Mouse (Mus musculus) right cerebral cortex, adult 18-20 months (tissue): ENCODE measurements around the gene Bex1.
"Not testable (repeated sequence)": the region's sequence is repeated elsewhere in the genome, so short reads cannot be mapped to it uniquely, and the experiment has no call there.

ENCODE experiments used
- DNase-seq: peaks from one replicate; pipeline ENCODE4 v3.0.0; 2022; ENCODE audit warnings: mixed read lengths

Bex1 gene

GRCm38 (mm10) chrX:136214729-136215677 is at the start of gene Bex1, which contains the start of gene Tceal7:
TSS of gene Bex1 (minus strand) at chrX:136215513.
TSS of gene Tceal7 (plus strand) at chrX:136214779.
- not testable (repeated sequence) for DNase-seq

DNA sequence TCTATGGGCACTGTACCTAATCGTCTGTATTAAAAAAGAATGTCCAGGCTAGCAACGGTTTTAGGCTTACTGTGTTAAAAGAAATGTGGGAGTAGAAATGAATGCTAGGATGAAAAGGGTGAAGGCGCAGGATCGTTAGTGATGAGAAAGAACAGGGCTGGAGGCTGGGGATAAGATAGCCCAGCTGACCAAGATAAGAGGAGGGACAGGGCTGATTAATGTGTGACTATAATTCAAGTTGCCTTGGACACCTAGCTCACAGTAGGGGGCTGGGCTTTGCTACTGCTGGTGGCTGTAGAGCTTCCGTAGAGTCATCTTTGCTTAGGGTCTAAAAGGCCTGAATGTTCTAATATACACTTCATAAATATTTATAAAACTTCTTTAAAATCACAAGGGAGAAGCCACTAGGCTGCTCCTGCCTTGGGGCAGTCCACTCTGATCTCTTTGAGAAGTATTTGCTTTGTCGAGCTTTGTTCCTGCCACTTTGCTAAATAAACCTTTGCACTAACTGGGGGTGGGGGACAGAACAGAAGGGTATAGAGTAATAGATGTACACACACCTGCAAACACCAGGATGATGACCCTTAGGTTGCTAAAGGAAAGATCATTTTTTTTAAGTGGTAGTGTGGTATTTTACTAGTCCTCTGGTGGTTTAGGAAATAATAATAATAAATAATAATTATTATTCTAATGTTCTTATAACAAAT is 36.9 kb upstream of the Bex1 start:
- no peak for DNase-seq

DNA sequence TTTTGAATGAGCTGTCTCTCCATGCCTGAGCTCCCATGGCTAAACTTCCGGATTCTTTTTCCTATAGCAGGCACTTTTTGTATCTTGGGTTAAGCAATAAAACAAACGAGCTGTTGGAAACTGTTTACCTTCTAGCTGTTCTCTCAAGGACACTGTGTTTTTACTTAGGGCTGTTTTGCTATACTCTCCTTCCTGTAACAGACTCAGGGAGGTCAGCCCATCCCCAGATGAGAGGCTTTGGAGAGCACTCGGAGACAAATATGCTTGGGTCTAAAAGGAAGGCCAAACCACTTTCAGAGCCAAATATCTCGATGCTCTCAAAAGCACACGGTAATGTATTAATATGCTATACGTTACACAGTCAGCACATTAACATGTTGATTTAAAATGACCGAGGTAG is 34.4 kb upstream of the Bex1 start:
- DNase-seq = no peak

DNA sequence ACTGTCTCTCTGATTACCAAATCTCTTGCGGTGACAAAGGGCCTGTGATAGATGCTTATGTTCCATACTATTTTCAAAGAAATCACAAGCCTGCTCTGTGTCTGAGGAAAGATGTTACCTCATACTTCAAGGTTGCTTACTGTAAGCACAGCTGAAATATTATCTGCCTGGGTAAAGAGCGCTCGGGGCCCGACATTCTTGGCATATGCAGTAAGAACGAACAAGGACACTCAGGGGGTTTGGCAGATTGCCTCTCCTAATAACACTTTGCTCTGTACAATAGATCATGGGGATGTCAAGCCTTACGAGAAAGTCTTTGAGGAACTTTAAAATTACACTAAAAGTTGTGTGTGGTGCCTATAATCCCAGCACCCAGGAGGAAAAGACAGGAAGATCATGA is 33.5 kb upstream of the Bex1 start:
- no peak for DNase-seq

- DNase-seq = no peak
These were observed 30.3 kb upstream of the Bex1 start for GRCm38 (mm10) chrX:136245521-136246071.

DNA sequence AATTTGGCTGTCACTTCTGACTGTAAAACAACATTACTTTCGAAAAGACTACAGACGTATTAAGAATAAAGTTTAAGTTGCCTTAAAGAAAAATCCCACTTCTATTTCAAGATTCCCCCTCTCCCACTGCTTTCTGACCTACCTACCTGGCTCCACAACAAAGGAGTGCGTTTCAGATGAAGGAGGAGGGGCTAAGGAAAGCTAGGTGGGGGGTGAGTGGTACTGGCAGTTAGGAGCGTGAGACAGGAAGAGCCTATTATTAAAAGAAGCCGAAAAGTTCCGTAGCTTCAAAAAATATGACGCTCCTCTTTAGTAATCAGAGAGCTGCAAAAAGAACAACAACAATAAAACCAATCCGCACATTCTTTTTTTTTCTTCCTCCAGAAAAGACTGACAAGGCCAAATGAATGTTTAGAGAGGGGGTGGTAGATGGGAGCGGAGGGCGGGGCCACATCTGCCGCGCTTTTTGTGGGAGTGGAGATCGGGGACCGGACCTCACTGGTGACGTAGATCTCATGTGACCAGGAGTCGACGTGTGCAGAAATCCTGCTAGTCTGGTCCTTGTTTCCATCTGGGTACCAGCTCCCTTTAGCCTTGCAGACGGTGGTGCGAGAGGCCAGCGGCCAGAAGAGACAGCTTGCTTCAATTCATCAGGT is 29.4 kb upstream of the Bex1 start, which contains the start of gene Tceal9:
Gene Tceal9 (plus strand): TSS at position 506 of the 656 bp plus-strand sequence.
- DNase-seq = peak; percentile 78

GRCm38 (mm10) chrX:136243181-136243580 is 27.9 kb upstream of the Bex1 start:
- DNase-seq = no peak

DNA sequence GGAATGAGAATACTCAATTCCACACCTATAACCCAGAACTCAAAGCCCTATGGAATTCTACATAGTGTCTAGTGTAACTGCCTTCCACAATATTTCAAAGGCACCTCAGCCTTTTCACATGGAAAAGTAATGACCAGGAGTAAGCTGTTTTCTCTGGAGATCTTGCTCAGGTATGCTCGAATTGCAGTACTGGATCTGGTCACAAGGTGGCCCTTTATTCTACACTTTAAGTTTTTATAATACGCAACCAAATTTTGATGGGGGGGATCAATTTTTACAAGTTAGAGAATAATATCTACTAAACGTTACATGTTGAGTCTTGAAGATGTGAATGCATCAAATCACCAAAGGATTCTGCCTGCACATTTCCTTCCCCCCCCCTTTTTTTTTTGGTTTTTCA is 22.8 kb upstream of the Bex1 start:
- DNase-seq = peak; percentile 7

DNA sequence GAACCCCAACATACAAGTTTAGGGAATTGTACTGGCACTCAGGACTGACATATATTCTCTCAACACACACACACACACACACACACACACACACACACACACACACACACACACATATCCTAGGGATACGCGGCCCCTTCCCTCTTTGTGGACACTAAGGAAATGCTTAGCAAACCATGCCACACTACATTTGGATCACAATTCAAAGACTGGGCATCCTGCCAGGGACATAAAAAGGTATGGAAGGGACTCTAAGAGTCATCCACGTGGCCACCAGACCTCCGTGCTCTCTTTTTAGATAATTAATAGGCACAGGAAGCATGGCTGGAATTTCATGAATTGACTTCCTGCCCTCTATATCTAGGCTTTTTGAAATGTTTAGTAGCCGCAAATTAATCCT is 12.5 kb upstream of the Bex1 start:
- DNase-seq = no peak

DNA sequence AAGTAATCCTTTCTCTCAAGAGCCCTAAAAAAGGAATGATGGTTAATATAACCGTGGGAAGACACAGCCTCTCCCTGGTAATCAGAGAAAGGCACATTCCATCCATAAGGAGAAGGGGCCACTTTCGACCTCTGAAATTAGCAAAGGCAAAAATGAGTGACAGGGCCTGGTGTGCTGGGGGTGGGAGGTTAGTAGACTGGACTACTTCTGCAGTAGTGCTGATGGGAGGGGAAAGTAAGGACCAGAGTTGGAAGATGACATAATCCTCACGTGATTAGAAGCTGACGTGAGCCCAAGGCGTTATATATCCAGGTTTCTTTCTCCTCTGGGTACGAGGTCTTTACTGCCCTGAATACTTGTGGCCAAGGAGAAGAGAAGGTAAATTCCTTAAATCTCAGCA is 8.4 kb upstream of the Bex1 start:
- DNase-seq = no peak

- no peak for DNase-seq
These were observed 990 bp upstream of the Bex1 start for GRCm38 (mm10) chrX:136216303-136216702.

GRCm38 (mm10) chrX:136213396-136213795 is 1.9 kb downstream of the Bex1 start:
- DNase-seq = no peak

- no peak for DNase-seq
These were observed 10.9 kb downstream of the Bex1 start for GRCm38 (mm10) chrX:136204406-136204805.

DNA sequence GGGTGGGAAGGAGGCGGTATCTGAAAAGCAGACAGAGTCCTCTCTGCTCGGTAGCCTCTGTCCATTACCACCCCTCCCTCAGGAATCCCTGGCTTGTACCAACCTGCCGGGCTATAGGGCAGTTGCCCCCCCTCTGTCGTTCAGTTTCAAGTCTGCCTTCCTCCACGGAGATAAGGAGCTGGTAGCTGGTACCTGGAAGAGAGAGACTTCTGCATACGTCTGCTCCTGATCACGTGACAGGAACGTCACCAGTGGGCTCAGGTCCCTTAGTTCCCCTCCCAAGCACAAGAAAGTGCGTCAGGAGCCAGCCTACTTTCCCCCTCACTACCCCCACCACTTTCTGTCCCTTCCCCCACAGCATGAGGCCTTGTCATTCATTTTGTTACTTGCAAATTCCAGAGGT is 11.6 kb downstream of the Bex1 start, which contains the start of gene Tceal5:
Gene Tceal5 (minus strand): TSS at position 213 of the 403 bp plus-strand sequence.
- DNase-seq = peak; percentile 72

- DNase-seq = no peak
These were observed 12.1 kb downstream of the Bex1 start for GRCm38 (mm10) chrX:136203257-136203656.

DNA sequence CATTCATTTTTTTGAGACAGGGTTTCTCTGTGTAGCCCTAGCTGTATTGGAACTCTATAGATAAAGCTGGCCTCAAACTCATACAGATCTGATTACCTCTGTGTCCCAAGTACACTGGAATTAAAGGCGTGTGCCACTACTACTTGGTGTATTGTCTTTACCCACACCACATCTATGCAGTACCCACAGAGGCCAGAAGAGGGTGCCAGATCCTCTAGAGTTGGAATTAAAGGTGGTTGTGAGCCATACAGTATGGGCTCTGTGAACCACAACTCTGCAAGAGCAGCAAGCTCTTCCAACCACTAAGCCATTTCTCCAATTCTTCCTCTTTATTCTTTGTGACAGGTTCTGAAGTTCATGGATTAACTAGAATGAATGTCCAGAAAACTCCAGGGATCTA is 18.4 kb downstream of the Bex1 start:
- DNase-seq = no peak

GRCm38 (mm10) chrX:136195193-136195944 is 19.9 kb downstream of the Bex1 start:
- no peak for DNase-seq

DNA sequence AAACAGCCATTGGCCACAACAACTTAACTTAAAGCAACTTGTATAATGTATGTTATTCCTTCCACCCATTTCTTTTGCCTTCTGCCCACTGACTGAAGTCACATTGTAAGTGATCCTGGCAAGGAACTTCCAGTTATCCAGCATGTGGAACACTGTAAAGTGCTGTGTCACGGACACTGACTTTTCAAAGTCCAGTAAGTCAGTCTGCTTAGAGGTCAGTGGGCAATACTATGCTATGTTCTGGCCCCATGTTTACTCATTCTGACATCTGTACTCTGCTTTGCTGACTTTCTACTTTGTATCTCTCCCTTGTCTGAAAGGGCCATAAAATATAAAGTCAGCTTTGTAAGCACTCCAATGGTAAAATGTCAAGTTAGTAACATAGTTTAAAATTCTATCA is 32.2 kb downstream of the Bex1 start:
- DNase-seq = no peak

- no peak for DNase-seq
These were observed 34.3 kb downstream of the Bex1 start for GRCm38 (mm10) chrX:136180897-136181553.

DNA sequence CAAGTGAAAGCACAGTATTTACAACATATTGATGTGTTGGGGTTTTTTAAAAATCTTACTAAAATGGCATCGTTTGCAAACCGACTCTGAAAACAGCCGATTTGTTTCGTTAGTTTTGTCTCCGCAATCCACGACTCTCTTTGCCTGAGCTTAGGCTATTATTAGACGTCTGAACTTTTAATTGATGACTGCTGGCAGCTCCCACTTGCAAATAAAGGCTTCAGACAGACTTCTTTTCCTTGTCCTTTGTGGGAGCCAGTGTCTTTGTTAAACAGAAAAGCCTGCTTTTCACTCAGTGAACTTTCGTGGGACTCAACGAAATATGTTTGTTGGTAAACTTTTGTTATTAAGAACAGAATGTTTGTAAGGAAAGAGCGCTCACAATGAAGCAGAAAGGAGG is 42.5 kb downstream of the Bex1 start:
- no peak for DNase-seq

DNA sequence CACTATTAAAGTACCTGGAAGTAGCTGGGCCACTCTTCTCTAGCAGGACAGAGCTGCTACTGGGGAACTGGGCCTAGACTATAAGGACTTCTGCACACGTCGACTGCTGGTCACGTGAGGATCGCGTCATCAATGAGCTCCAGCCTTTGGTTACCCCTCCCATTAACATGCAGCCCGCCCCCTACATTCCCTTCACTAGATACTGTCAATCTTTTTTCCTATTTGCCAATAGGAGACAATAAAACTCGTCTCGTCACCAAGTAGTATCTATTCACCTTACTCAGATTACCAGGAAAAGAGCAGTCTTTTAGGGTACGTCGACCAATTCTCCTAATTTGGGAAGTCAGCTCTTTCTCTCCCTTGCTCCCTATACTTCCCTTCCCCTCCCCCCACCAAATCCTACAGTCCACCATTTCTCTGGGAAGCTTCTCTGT is 43.2 kb downstream of the Bex1 start, which contains the start of gene Tceal8:
Gene Tceal8 (minus strand): TSS at position 225 of the 434 bp plus-strand sequence.
- peak; percentile 80 for DNase-seq
